Mouse (Mus musculus): ENCODE measurements around the gene Coq10a. TPM values are rescaled to one million over a fixed set of nuclear protein-coding genes. Genes with fewer than 3 reads are reported as not detected.

Gene Coq10a
- polyA plus RNA-seq, 1 experiment from 2014 or later, result 41.0 TPM

DNA sequence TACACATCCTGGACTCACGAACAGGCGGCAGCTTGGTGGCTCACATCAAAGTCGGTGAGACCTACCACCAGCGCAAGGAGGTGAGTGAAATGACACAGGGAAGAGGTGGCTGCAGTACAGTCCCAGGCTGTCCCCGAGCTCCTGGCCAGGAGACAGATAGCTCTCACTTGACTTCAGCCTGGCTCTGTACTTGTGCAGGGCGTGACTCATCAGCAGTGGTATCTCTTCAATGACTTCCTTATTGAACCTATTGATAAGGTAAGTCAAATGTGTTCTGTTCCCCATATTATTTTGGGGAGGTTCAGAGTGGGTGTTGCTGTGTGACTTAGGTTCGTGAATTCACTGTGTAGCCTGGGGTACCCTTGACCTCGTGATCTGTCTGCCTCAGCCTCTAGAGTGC is 53.2 kb downstream of the Coq10a start:
- H3K9me3 ChIP-seq, result no peaks in the 10 kb centered on the region
- peaks cover 98% of the 10 kb centered on the region for H3K36me3 ChIP-seq
- no peak overlapping the region for H3K4me3 ChIP-seq
- no peaks in the 10 kb centered on the region for H3K27me3 ChIP-seq
- H3K9ac ChIP-seq, result no peak overlapping the region
- H3K4me1 ChIP-seq (replicated peaks), result peaks cover 1% of the 10 kb centered on the region; the same call in 1 of the 2 replicates
- H3K27ac ChIP-seq (replicated peaks), result no peak overlapping the region
- ATAC-seq (ENCODE audit: low read depth), result no peak
- 98% methylated on average over 8 of the region's 8 CpGs for WGBS
- no peak overlapping the region for H3K4me2 ChIP-seq

Small RNA genes lying within 50 kb of the gene (microRNA-seq; reads per million reads assigned to microRNA genes)
- gene Gm25361, result not detected
- not detected for gene Gm26308
- not detected for gene Mir6914
- 1.2 reads per million for gene Mir6915

Other genes starting within 250 kb of the Coq10a start
- 12.4 and 12.7 TPM in 2 replicates for gene Rbms2, start 188.7 kb downstream of the Coq10a start, polyA plus RNA-seq (2015; fragmentation: Nextera tagmentation; extraction: Ambion mirVana)
- 1.1 and 1.7 TPM in 2 replicates for gene Gls2, start 174.5 kb downstream of the Coq10a start, polyA plus RNA-seq (2015; fragmentation: Nextera tagmentation; extraction: Ambion mirVana)
- 21.3 and 21.5 TPM in 2 replicates for gene Spryd4, start 157.2 kb downstream of the Coq10a start, polyA plus RNA-seq (2015; fragmentation: Nextera tagmentation; extraction: Ambion mirVana)
- not detected in 2 replicates for gene Mip, start 143.2 kb downstream of the Coq10a start, polyA plus RNA-seq (2015; fragmentation: Nextera tagmentation; extraction: Ambion mirVana)
- 24.0 and 31.2 TPM in 2 replicates for gene Timeless, start 136.9 kb downstream of the Coq10a start, polyA plus RNA-seq (2015; fragmentation: Nextera tagmentation; extraction: Ambion mirVana)
- 0.17 and 0.32 TPM in 2 replicates for gene Apon, start 114.9 kb downstream of the Coq10a start, polyA plus RNA-seq (2015; fragmentation: Nextera tagmentation; extraction: Ambion mirVana)
- not detected in 2 replicates for gene Apof, start 100.3 kb downstream of the Coq10a start, polyA plus RNA-seq (2015; fragmentation: Nextera tagmentation; extraction: Ambion mirVana)
- 22.6 and 23.7 TPM in 2 replicates for gene Stat2, start 98.4 kb downstream of the Coq10a start, polyA plus RNA-seq (2015; fragmentation: Nextera tagmentation; extraction: Ambion mirVana)
- gene Il23a, start 70.2 kb downstream of the Coq10a start, polyA plus RNA-seq (2015; fragmentation: Nextera tagmentation; extraction: Ambion mirVana), result 0.25 and 0.38 TPM in 2 replicates
- gene Pan2, start 65.7 kb downstream of the Coq10a start, polyA plus RNA-seq (2015; fragmentation: Nextera tagmentation; extraction: Ambion mirVana), result 22.2 and 24.3 TPM in 2 replicates
- gene Cnpy2, start 46.5 kb downstream of the Coq10a start, polyA plus RNA-seq (2015; fragmentation: Nextera tagmentation; extraction: Ambion mirVana), result 221 and 241 TPM in 2 replicates
- 228 and 239 TPM in 2 replicates for gene Cs, start 31.3 kb downstream of the Coq10a start, polyA plus RNA-seq (2015; fragmentation: Nextera tagmentation; extraction: Ambion mirVana)
- gene Ankrd52, start 8.1 kb upstream of the Coq10a start, polyA plus RNA-seq (2015; fragmentation: Nextera tagmentation; extraction: Ambion mirVana), result 9.5 and 12.1 TPM in 2 replicates
- gene Slc39a5, start 32.2 kb upstream of the Coq10a start, polyA plus RNA-seq (2015; fragmentation: Nextera tagmentation; extraction: Ambion mirVana), result not detected in 2 replicates
- 124 and 129 TPM in 2 replicates for gene Nabp2, start 42.5 kb upstream of the Coq10a start, polyA plus RNA-seq (2015; fragmentation: Nextera tagmentation; extraction: Ambion mirVana)
- gene Rnf41, start 42.7 kb upstream of the Coq10a start, polyA plus RNA-seq (2015; fragmentation: Nextera tagmentation; extraction: Ambion mirVana), result 73.4 and 74.3 TPM in 2 replicates
- 176 and 184 TPM in 2 replicates for gene Smarcc2, start 90.3 kb upstream of the Coq10a start, polyA plus RNA-seq (2015; fragmentation: Nextera tagmentation; extraction: Ambion mirVana)
- 1,017 and 1,105 TPM in 2 replicates for gene Myl6, start 125.1 kb upstream of the Coq10a start, polyA plus RNA-seq (2015; fragmentation: Nextera tagmentation; extraction: Ambion mirVana)
- gene Myl6b, start 129.7 kb upstream of the Coq10a start, polyA plus RNA-seq (2015; fragmentation: Nextera tagmentation; extraction: Ambion mirVana), result 4.1 and 5.0 TPM in 2 replicates
- gene Esyt1, start 156.9 kb upstream of the Coq10a start, polyA plus RNA-seq (2015; fragmentation: Nextera tagmentation; extraction: Ambion mirVana), result 31.5 and 35.1 TPM in 2 replicates
- 19.4 and 19.9 TPM in 2 replicates for gene Zc3h10, start 178.8 kb upstream of the Coq10a start, polyA plus RNA-seq (2015; fragmentation: Nextera tagmentation; extraction: Ambion mirVana)
- gene Rpl41, start 180.3 kb upstream of the Coq10a start, polyA plus RNA-seq (2015; fragmentation: Nextera tagmentation; extraction: Ambion mirVana), result 2,522 and 2,730 TPM in 2 replicates
- gene Pa2g4, start 197.0 kb upstream of the Coq10a start, polyA plus RNA-seq (2015; fragmentation: Nextera tagmentation; extraction: Ambion mirVana), result 124 and 136 TPM in 2 replicates
- 9.5 and 9.9 TPM in 2 replicates for gene Erbb3, start 220.7 kb upstream of the Coq10a start, polyA plus RNA-seq (2015; fragmentation: Nextera tagmentation; extraction: Ambion mirVana)